Mouse (Mus musculus) NIH3T3 (cell line): Measurements from ENCODE around the gene Hdac5.

ENCODE experiments used
- DNase-seq: peaks from one replicate; pipeline ENCODE4 v3.0.0-alpha.2; 2012; ENCODE audit warnings: low read depth

Hdac5 gene

DNA sequence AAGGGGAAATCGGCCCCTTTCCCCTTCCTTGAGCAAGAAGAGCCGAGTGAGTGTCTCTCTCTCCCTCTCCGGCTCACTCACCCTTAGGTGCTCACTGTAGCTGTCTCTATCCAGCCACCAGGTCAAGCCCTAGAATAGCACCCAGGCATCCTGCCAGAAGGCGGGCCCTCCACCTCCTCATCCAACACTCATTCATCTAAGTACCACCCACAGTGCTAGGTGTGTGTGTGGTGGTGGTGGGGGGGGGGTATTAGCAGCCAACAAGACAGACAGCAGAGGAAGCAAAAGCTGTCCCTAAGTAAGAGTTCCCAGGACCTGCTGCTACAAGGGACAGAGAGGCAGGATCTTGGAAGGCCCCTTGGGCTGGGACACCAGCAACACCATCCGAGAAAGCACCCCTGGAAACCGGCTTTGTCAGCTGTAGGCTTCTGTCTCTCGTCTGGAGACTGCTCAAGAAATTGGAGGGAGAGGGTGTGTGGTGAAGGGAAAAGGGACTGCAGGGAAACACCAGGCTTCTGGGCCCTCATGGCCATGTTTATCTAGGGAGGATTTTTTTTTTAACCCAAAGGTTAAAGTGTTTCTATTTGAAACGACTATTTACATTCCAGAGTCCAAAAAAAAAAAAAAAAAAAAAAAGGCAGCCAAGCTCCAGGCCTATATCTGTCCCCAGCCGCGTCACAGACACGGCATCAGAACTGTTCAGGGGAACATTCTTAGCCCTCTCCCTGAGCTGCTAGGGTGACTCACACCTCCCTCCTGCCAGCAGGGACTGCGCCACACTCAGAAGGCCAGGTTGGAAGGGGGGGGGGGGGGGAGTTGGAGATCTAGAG lies 13.7 kb downstream of the Hdac5 start:
- peak; percentile 88 for DNase-seq

DNA sequence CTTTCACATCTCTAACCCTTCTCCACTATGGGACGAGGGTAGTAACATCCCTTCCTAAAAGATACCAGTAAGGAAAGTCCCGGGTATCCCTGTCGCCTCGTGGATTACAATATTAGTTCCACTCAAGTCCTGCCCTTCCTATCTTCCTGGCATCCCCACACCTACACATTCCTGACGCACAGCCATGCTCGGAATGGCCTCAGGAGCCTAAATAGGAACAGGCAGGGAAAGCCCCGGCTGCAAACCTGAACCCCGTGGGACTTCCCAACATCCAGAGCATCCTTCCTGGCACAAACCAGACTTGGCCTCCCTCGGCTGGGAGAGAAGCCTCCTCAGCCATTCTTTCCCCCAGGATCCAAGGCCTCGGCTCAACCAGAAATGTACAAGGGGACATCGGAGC lies 14.5 kb downstream of the Hdac5 start:
- DNase-seq = peak; percentile 27

DNA sequence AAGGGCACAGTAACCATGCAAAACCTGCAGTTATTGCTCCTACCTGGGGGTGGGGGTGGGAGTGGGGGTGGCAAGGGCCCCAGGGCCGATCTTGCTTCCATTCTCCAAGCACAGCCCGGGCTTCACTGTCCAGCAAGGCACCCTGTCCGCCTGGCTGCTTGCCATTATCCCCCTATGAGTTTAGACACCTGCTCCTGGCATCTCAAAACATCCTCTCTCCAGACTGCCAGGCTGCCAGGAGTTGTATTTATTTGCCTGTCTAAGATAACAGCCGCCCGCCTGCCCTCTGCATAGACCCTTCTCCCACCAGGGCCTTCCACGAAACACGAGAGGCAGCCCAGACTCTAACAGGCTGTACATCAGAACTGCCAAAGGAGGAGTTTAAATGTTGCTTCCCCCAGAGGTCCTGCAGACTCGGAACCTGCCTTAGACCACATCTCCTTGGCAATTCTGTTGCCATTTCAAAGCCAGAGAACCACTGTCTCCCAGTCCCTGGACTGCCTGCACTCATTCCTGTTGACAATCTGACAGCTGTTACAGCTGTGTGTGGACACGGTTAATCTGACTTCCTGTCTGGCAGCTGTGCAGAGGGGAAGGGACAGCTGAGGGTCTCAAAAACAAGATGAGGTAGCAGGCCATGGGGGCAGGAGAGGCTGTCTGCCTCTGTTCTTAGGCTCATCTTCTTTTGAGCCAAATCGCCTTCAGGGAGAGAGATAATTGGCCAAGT lies 15.4 kb downstream of the Hdac5 start:
- no peak for DNase-seq

DNA sequence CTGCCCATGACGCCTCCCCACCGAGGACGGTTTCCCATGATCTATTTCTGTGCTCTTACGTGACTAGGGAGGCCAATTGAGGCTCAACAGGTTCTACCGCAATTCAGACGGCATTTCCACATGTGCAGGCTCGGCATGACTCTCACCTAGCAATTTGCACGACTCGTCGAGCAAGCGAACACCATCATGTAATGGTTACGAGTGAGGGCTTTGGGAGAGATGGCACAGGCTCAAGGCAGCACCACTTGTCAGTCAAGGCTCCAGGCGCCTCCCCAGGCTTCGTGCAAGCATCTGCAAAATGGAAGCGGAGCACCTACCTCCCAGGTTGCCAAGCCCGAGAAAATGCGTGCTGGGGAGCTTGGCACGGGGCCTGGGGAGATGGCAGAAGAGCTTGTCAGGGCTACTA lies 18.0 kb downstream of the Hdac5 start:
- DNase-seq = no peak

DNA sequence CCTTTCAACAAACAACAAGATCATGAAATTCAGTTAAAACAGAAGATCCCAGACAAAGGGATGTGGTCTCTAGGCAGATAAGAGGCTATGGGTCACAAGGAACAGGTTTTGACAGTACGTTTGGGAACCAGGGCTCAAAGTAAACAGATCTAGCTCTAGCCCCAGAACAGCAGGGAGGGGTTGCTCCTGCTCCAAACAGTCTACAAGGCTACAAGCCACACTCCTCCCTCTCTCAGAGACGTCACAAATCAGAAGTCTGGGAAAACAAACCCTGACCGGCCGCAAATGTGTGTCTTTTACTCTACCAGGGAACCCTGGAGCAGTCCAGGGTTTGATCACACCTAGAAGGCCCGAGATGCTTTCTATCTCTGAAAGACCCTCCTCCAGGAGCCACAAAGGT lies 19.0 kb downstream of the Hdac5 start:
- DNase-seq = no peak

DNA sequence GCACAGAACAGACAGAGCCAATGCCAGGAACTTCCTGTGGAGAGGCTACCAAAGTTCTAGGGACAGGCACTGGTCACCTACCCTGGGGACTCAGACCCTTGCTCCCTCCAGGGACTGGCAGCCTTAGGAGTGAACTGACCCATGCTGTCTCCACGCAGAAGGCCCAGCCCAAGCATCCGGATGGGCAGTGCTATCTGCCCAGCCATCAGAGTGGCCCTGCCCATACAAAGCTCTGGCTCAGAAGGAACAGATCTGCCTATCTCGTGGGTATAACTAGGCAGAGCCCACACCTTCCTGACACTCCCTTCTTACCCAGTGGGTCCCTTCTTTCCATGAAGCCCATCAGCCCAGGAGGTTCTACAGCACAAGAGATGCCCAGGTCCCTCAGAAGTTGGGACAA lies 19.8 kb downstream of the Hdac5 start:
- DNase-seq = no peak

DNA sequence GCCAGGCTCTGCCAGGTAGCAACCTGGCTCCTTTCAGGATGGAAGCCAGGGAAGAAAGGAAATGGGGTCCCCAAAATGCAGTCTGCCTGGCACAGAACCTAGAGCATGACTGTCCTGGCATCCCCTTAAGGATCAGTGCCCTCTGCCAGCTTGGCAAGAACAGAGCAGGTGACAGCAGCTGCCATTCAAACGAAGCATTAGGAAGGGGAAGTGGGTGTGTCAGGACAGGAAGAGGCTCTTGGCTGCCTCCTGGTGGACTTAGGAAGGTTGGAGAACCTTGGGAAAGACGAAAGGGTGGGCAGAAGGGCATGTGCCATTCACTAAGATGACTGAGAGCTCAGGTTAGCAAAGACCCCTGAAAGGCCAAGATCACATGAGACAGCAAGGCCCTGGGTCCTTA lies 20.2 kb downstream of the Hdac5 start:
- DNase-seq = peak; percentile 52

DNA sequence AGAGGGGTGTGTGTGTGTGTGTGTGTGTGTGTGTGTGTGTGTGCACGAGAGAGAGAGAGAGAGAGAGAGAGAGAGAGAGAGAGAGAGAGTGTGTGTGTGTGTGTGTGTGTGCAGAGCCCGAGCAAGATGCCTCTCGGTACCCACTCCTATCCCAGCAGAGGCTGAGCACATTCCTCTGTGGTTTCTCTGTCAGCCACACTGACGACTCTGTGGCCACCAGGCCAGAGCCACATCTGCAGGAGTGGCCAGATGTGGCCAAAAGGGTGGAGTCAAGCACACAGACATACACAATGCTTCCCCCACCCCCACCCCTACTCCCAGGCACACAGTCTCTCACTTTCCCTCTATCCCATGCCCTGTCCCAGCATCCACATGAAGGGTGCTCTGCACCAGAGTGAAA lies 21.1 kb downstream of the Hdac5 start:
- DNase-seq = peak; percentile 38

DNA sequence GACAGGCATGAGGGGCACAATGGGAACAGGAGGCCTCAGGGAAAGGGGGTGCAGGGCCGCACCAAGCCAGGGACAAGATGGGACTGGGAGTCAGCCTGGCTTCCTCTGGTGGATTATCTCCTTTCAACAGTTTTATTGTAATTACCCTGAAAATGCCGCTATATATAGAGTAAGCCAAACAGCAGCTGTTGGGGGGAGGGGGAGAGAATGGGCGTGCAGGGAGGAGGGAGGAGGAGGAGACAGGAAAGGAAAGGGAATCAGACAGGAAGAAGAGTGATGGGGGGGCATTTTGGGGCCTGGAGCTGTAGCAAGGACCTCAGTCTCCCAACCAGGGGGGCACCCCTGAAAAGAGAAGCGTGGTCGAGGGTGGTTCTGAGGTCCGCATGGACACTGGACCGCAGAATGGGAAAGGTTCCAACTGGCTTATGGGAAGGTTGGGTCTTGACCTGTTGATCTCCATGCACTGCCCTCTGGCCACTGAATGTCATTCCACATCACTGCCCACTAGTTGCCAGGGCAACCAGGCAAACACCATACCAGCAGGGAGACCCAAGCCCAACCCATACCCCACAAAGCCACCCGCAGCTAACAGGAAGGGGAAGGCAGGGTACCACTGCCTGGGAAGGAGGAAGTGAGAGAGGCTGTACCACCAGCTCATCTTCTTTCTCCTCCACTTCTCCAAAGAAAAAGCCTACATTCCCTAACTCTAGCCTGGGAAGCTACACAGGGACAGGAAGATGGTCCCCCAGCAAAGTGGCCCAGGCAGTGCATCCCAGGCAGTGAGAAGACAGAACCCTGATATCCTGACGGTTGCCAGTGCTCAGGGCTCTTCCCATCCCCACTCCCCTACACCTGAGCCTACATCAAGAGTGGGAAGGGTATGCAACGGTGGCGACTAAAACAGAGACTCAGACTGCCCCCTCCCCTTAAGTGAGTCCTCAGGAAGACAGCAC lies 21.9 kb downstream of the Hdac5 start:
- DNase-seq = no peak

DNA sequence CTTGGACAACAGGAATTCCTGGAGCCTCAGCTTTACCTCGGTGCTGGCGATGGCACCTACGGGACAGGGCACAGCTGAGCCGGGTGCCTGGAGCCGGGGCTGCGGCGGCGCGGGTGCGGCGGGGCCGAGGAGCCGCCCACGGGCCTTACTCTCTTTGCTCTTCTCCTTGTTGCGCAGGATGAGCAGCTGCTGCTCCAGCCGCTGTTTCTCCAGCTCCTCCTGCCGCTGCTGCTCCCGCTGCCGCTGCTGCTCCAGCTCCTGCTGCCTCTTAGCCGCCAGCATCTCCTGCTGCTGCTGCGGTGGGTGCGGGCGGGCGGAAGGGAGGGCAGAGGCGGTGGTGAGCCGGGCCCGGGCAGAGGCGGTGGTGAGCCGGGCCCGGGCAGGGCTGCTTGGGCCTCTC lies 23.5 kb downstream of the Hdac5 start:
- no peak for DNase-seq

DNA sequence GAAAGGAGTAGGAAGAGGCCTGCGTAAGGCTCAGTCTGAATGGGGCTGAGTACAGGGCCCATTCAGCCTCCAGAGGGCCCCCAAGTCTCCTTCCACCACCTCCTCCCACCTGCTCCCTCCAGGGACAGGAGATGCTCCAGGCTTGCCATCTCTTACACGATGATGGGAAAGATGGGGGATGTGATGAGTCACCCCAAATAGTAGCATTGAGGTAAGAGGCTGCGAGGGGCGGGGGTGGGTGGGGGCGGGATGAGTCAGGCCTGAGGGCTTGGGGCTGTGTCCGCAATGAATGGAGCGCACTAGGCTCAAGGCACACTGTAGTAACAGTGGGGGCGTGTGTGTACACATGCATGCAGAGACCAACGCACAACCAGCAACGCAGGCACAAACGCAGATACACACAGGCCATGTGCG lies 28.6 kb downstream of the Hdac5 start:
- DNase-seq = peak; percentile 84

DNA sequence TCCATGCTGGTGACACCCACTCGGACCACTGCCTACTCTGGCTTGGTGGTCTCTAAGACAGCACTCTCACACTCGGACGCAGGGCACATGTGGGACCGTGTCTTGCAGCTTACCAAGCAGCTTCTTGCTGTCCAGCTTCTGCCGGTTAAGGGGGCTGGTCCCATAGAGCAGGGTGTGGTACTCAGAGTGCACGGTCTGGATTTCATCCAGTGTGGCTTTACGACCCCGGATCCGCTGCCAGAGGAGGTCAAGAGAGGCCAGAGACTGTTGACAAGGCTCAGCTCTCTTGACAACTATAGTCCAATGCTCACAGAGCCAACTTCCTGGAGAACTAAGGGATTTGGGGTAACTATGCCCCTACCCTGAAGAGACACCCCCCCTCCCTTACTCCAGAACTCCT lies 30.1 kb downstream of the Hdac5 start:
- DNase-seq = no peak

DNA sequence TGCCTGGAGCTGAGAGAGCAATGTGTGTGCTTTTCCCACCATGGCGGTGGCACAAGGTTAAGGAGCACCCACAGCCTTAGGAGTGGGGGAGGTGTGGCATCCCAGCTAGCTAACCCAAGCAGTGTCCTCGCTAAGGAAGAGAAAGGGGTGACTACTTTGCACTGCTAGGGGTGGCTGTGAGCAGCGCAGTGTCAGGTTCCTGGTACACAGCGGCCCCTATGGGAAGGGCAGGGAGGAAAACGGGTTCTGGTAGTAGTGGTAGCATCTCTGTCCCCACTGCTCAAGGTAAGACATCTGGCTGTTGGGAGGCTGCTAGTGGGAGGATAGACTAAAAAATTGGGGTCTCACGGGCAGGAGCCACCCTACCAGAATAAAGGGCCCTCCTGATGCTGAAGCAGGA lies 31.7 kb downstream of the Hdac5 start:
- no peak for DNase-seq

DNA sequence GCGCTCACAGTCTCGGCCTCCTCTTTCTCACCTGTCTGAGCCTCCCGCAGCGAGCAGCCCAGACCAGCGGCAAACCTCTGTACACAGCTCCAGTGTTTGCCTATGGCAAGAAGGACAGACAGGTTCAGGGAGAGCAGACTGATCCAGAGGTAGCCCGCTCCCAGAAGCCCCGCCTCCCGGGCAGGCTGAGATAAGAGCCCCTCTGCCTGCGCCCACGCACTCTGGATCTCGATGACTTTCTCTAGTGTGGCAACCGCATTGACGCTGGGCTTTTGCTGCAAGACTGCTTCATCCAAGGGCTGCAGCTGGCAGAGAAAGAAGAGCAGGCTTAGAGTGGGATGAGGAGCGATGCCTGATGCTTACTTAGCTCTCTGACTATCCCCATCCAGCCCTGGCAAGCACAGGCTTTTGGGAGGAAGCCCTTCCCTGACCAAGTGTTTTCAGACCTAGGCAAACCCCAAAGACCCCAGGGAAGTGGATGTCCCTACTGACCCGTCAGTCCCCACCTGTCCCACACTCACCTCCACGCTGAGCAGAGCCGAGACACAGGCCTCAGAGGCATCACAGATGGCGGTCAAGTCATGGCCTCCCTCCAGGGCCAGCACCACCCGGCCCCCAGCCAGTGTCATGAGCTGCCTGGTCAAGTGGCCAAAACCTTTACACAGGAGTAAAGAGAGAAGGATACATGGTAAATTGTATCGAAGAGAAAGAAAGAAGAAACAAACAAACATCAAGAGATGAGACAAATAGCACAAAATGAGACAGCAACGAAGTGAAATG lies 33.8 kb downstream of the Hdac5 start:
- no peak for DNase-seq

DNA sequence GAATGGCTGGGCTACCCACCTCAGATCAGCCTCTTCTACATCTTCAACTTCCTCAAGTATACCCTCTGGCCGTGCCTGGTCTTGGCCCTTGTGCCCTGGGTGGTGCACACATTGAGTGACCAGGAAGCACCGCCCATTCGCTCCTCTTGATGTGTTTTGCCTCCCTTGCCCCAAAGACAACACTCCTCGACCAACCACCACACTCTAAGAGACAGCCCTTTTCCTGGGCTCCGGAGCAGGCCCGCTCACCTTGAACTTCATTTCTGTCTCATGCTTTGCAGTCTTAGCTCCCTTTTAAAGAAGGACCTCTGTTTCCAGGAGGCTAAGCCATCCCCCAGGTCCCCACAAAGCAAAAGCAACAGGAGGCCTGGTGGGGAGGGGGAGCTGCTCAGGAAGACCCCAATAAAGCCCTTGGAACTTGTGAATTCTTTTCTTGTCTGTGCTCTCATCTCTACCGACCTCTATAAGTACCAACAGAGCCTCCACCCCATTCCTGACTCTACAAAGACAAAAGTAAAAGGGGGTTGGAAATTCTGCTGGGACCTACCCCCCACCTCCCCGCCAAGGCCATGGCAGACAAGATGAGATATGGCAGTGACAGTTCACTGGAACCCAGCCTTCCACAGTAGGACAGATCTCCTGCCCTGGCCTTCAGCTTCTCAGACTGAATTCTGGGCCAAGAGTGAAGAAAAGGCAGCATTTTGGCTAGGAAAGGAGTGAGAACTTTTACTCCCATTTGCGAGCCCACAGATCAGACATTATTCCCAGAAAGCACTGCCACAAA lies 36.1 kb downstream of the Hdac5 start:
- DNase-seq = no peak

DNA sequence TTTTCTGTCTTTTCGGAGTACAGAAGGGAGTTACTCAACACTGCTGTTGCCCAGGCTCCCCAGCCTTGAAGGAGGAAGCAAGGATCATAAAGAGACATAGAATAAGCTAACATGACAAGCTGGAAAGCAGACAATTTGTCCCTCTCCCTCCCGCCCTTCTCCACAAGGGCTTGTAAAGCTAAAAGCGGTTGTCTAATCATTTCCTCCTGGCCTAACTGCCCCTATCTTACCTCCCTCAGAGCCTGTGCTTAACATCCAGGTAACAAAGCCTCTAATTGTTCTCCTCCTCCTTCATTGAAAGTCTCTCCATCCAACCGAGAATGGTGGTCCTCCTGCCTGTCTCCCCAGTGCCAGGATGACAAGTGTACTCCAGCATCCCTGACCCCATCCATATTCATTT lies 39.1 kb downstream of the Hdac5 start:
- DNase-seq = no peak

DNA sequence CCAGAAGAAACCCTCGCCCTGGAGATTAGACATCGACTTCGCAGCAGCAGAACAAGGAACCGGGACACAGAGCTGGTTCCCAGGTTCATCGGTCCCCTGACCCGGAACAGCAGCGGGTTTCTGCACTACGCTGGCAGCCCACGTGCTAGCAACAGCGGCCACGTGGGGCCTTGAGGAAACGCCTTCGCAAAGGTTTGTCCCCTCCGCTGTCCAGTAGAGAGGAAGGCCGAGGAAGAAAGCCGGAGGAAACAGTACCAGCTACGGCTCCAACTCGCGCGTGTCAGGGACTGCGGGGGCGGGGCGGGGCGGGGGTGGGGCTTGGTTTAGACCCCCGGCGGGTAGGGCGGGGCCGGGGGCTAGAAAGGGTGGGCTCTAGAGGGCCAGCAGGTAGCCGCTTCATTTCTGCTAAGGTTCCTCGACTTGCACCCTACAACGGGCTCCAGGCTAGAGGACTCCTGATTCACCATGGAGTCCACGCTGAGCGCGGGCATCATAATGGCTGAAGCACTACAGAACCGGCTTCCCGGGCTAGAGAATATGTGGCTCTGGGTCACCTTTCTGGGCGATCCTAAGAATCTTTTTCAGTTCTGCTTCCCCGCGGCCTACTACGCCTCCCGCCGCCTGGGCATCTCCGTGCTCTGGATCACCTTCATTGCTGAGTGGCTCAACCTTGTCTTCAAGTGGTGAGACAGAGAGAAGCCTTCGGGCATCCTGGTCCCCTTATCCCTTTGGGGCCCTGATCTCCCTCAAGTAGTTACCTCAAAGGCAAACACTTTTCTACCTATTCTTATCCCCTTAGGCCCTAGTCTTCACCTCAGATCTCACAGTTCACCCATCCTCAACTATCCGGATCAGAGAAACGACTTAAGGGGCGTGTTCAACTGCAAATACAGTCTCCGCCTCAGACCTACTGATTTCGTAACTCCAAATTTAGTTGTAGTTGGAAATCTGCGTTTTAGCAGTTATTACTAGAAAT lies 40.2 kb downstream of the Hdac5 start, which contains the start of gene G6pc3:
G6pc3 (plus strand) TSS at position 160 of the 976 bp plus-strand sequence.
- DNase-seq = peak; percentile 93

DNA sequence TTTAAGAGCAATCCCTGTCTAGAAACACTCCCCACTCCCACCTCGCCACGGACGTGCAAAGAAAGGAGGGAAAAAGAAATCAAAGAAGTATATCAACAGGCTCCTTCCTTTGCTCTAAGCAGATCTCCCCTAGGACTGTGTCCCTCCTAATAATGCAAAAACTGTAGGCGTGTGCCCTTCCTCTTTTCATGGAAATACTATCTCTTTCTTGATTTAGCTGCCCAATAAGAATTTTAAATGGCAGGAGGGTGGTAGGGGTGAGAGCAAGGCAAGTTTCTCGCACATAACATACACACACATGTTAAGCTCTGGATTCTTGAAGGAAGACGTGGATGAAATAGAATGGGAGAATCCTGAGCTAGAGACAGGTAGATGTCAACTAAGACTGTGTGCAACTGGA lies 41.0 kb downstream of the Hdac5 start:
- no peak for DNase-seq

DNA sequence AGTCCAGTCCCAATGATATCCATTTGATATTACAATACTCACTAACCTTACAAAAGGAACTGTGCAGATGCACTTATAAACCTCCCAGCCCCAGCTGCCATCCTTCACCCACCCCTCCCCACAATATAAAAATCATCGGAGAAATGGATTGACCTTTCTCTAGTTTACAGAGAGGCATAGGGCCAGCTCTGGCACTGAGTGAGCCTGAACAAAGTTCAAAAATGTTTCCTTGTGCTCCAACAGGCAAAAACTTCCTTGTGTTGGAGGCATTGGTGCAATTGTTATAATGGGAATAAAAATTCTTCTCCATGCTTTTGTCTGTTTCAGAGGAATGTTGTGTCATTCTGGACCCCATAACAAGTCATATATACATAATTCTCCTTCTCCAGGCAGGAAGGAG lies 43.7 kb downstream of the Hdac5 start:
- DNase-seq = no peak

DNA sequence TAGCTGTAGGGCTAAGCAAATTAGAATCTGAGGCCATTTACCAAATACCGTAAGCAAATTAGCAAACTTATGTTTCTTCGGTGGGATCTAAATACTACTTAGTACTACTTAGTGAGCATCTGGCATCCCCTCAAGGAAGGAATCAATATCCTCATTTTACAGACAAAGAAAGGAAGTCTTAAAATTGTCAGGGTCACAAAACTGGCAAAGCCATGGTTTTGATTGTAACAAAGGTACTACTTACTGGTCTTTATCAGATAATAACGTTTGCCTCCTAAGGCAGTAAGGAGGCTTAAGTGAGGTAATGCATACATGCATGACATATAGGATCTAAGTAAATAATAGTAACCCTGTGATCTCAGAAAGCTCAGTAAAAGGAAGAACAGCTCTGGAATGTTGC lies 44.3 kb downstream of the Hdac5 start:
- no peak for DNase-seq
